Mouse (Mus musculus): ENCODE data around the gene Plce1. TPM values are rescaled to one million over a fixed set of nuclear protein-coding genes. Genes with fewer than 3 reads are reported as not detected.

Gene Plce1
- polyA plus RNA-seq, 2 experiments, result 0.21 to 0.50 TPM

DNA sequence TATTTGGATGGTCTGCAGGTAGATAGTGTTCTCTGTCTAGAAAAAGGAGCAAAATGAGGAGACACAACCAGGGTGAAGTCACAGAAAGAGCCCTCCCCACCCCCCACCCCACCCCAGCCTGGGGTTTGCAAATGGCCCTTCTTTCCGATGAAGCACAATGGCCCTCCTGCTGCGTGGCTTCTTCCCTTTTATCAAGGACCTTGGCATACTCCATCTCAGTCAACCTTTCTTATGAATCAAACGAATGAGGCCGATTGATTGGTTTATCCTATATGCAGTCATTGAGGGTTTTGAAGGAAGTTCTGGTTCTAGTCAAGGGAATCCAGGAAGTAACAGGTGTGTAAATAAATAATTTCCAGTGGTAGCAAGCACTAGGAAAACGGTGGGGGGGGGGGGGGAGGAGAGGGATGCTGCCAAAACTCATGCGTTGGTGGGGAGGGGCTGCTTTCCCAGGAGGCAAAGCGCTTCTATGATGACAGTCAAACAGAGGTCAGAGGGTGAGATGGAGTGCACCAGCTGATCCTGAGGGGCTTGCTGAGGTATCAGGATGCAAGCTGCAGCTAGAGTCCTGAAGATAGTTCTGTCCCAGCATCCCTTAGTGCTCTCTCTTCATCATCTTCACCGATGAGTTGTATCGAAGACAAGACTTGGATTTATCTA is 27.2 kb downstream of the Plce1 start:
- 57% methylated on average over 9 of the region's 9 CpGs for WGBS (ENCODE audit: insufficient replicate concordance)
- no peaks in the 10 kb centered on the region for H3K36me3 ChIP-seq (replicated peaks; ENCODE audit: control insufficient read depth, insufficient read depth, low read depth)

DNA sequence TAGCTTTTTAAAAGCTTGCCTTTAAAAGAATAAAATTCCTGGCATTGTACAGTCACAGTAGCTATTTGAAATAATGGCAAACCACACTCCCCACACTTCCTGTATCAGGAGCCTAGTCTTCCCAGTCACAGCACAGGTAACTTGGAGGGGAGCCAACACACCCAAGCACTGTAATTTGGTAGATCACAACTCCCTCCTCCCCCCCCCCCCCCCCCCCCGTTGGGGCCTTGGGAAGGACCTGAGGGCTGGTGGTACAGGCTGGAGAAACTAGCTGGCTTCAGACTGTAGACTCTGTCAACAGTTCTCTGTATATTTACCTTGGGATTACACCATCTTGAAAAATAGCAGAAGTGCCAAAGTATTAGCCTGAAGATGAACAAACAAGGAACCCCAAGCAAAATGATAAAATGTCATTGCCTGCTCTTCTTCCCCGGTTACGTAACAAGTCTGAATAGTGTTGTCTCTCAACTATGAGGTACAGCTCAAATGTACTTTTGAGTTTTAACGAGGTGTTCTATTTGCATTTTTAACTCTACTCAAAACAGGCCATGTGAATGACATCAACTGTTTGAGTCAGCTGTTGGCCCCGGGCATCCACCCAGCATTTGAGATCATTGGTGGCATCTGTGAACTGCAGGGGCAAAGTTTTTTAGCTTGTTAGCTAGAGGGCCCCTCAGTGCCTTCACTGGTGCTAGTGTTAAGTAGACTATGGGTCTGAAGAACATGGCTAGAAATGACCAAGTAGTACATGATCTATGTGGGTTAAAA is 33.7 kb downstream of the Plce1 start:
- WGBS (ENCODE audit: insufficient replicate concordance), result 52% methylated on average over 5 of the region's 5 CpGs
- Histone ChIP-seq H3K4me2 (ENCODE audit: low read depth) (no peak overlapping the region), H3K9ac (replicated peaks) (no peak overlapping the region), H3K4me3 (ENCODE audit: insufficient read depth in 1 of 2, low read depth in 2 of 2, low read length in 2 of 2) (no peak overlapping the region), H3K4me1 (replicated peaks; ENCODE audit: control insufficient read depth in 2 of 2, insufficient read depth in 2 of 2, low read length in 1 of 2) (no peaks in the 10 kb centered on the region), H3K27me3 (ENCODE audit: control insufficient read depth, insufficient read depth, low read length) (no peaks in the 10 kb centered on the region), H3K27ac (no peak overlapping the region), H3K36me3 (replicated peaks; ENCODE audit: control insufficient read depth, insufficient read depth, low read depth) (no peaks in the 10 kb centered on the region), H3K9me3 (ENCODE audit: control insufficient read depth, low read length) (no peaks in the 10 kb centered on the region)
- DNase-seq (ENCODE audit: low read depth in 3 of 3, low spot score in 3 of 3), result no peak
- TF ChIP-seq CTCF (IDR thresholded peaks at IDR 0.05; ENCODE audit: low read depth), result no peak
- no peak for TF ChIP-seq EP300 (IDR thresholded peaks at IDR 0.05; ENCODE audit: low read depth)
- ATAC-seq (ENCODE audit: insufficient read depth), result no peak

More for the DNA sequence above, 27.2 kb downstream of the Plce1 start:
- ATAC-seq (ENCODE audit: insufficient read depth) (no peak), DNase-seq (ENCODE audit: low read depth in 3 of 3, low spot score in 3 of 3) (no peak)
- H3K27ac ChIP-seq, result no peak overlapping the region
- H3K4me1 ChIP-seq (replicated peaks; ENCODE audit: control insufficient read depth in 2 of 2, insufficient read depth in 2 of 2, low read length in 1 of 2), result no peaks in the 10 kb centered on the region
- no peak overlapping the region for H3K4me3 ChIP-seq (ENCODE audit: insufficient read depth in 1 of 2, low read depth in 2 of 2, low read length in 2 of 2)
- no peaks in the 10 kb centered on the region for H3K9me3 ChIP-seq (ENCODE audit: control insufficient read depth, low read length)
- H3K9ac ChIP-seq (replicated peaks), result no peak overlapping the region
- no peaks in the 10 kb centered on the region for H3K27me3 ChIP-seq (ENCODE audit: control insufficient read depth, insufficient read depth, low read length)
- H3K4me2 ChIP-seq (ENCODE audit: low read depth), result no peak overlapping the region
- TF ChIP-seq EP300 (IDR thresholded peaks at IDR 0.05; ENCODE audit: low read depth), result no peak
- TF ChIP-seq CTCF (IDR thresholded peaks at IDR 0.05; ENCODE audit: low read depth), result no peak

DNA sequence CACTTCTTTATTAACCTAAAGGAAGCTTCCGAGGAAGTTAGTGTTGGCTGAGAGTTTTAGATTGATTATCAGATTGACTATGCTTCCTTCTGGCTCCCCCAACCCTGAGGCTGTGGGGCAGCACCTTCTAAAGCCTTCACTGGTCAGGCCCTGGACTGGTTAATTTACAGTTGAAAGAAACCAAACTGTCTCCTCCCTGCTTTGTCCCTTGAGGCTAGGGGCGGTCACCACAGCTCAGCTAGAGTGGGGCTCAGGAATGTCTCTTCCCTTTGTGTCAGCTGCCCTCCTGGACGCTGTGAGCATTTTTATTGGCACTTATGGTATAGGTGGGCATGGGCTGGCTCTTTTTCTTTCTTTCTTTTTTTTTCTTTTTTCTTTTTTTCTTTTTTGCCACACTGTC is 45.9 kb downstream of the Plce1 start:
- no peaks in the 10 kb centered on the region for H3K36me3 ChIP-seq (replicated peaks; ENCODE audit: control insufficient read depth, insufficient read depth, low read depth)
- H3K27ac ChIP-seq, result no peak overlapping the region
- TF ChIP-seq CTCF (IDR thresholded peaks at IDR 0.05; ENCODE audit: low read depth) (no peak), EP300 (IDR thresholded peaks at IDR 0.05; ENCODE audit: low read depth) (no peak)
- no peak overlapping the region for H3K9ac ChIP-seq (replicated peaks)
- 45% methylated on average over 3 of the region's 3 CpGs for whole genome bisulfite sequencing (ENCODE audit: insufficient replicate concordance)
- H3K4me1 ChIP-seq (replicated peaks; ENCODE audit: control insufficient read depth in 2 of 2, insufficient read depth in 2 of 2, low read length in 1 of 2), result no peaks in the 10 kb centered on the region
- no peak for DNase-seq (ENCODE audit: low read depth in 3 of 3, low spot score in 3 of 3)
- H3K9me3 ChIP-seq (ENCODE audit: control insufficient read depth, low read length), result no peaks in the 10 kb centered on the region
- no peak for ATAC-seq (ENCODE audit: insufficient read depth)
- no peak overlapping the region for H3K4me2 ChIP-seq (ENCODE audit: low read depth)
- no peak overlapping the region for H3K4me3 ChIP-seq (ENCODE audit: insufficient read depth in 1 of 2, low read depth in 2 of 2, low read length in 2 of 2)
- no peaks in the 10 kb centered on the region for H3K27me3 ChIP-seq (ENCODE audit: control insufficient read depth, insufficient read depth, low read length)

DNA sequence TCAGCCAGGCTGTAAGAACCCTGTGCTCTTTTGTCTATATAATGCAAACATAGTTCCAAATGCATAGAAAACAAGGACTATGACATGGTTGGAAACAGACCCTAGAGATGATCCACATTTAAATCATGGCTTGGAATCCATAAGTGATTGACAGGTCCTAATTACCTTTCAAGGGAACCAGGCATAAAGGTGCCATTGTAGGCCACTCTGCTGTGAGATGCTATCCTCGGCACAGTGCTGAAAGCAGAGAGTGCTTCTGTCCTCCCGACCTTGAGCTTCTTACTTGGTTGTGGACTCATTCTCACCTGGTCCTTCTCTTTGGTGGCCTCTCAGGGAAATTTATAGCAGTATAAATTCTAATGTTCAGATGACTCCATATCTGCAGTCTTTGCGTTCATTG is 46.6 kb downstream of the Plce1 start:
- no peak overlapping the region for H3K9ac ChIP-seq (replicated peaks)
- no peaks in the 10 kb centered on the region for H3K27me3 ChIP-seq (ENCODE audit: control insufficient read depth, insufficient read depth, low read length)
- no peak for ATAC-seq (ENCODE audit: insufficient read depth)
- WGBS (ENCODE audit: insufficient replicate concordance), result 62% methylated on average over 3 of the region's 3 CpGs
- no peak overlapping the region for H3K27ac ChIP-seq
- no peaks in the 10 kb centered on the region for H3K36me3 ChIP-seq (replicated peaks; ENCODE audit: control insufficient read depth, insufficient read depth, low read depth)
- no peak overlapping the region for H3K4me3 ChIP-seq (ENCODE audit: insufficient read depth in 1 of 2, low read depth in 2 of 2, low read length in 2 of 2)
- DNase-seq (ENCODE audit: low read depth in 3 of 3, low spot score in 3 of 3), result no peak
- no peaks in the 10 kb centered on the region for H3K4me1 ChIP-seq (replicated peaks; ENCODE audit: control insufficient read depth in 2 of 2, insufficient read depth in 2 of 2, low read length in 1 of 2)
- H3K4me2 ChIP-seq (ENCODE audit: low read depth), result no peak overlapping the region
- H3K9me3 ChIP-seq (ENCODE audit: control insufficient read depth, low read length), result no peaks in the 10 kb centered on the region
- TF ChIP-seq EP300 (IDR thresholded peaks at IDR 0.05; ENCODE audit: low read depth) (no peak), CTCF (IDR thresholded peaks at IDR 0.05; ENCODE audit: low read depth) (no peak)

DNA sequence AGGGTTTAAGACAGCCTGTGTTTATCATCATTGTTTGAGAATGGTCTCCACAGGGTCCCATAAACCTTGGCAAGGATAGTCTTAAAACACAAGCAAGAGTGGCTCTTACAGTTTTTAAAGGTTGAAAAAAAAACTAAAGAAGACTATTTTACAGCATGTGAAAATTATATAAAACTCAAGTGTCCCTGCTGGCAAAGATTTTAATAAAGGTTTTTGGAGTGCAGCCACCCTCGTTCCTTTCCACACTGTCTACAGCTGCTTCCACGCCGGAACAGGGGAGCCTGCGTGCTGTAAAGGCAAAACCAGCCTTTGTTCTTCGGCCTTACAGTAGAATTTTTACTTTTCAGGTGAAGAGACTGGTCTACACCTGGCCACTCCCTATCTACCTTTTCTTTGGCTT is 52.3 kb downstream of the Plce1 start:
- WGBS (ENCODE audit: insufficient replicate concordance), result 51% methylated on average over 5 of the region's 5 CpGs
- Histone ChIP-seq H3K27me3 (ENCODE audit: control insufficient read depth, insufficient read depth, low read length) (no peaks in the 10 kb centered on the region), H3K27ac (no peak overlapping the region), H3K9me3 (ENCODE audit: control insufficient read depth, low read length) (no peaks in the 10 kb centered on the region), H3K4me3 (ENCODE audit: insufficient read depth in 1 of 2, low read depth in 2 of 2, low read length in 2 of 2) (no peak overlapping the region), H3K36me3 (replicated peaks; ENCODE audit: control insufficient read depth, insufficient read depth, low read depth) (no peaks in the 10 kb centered on the region), H3K4me2 (ENCODE audit: low read depth) (no peak overlapping the region), H3K4me1 (replicated peaks; ENCODE audit: control insufficient read depth in 2 of 2, insufficient read depth in 2 of 2, low read length in 1 of 2) (no peaks in the 10 kb centered on the region), H3K9ac (replicated peaks) (no peak overlapping the region)
- TF ChIP-seq EP300 (IDR thresholded peaks at IDR 0.05; ENCODE audit: low read depth), result no peak
- no peak for TF ChIP-seq CTCF (IDR thresholded peaks at IDR 0.05; ENCODE audit: low read depth)
- no peak for ATAC-seq (ENCODE audit: insufficient read depth)
- DNase-seq (ENCODE audit: low read depth in 3 of 3, low spot score in 3 of 3), result no peak

Measured in liver, embryonic 14.5 days (tissue).